Mouse (Mus musculus): ENCODE results near the gene Prss43. TPM values are rescaled to one million over a fixed set of nuclear protein-coding genes. Genes with fewer than 3 reads are reported as not detected.

Prss43 gene
- total and polyA plus RNA-seq, 3 experiments, result not detected

GRCm38 (mm10) chr9:110873681-110874659 is 47.5 kb downstream of the Prss43 start:
- H3K79me2 ChIP-seq (ENCODE audit: control insufficient read depth, insufficient read depth, low read length, poor library complexity), result no peaks in the 10 kb centered on the region
- no peaks in the 10 kb centered on the region for H3K4me1 ChIP-seq (ENCODE audit: control insufficient read depth in 1 of 2, insufficient read depth in 2 of 2, low read length in 2 of 2)
- no peak overlapping the region for H3K4me3 ChIP-seq (ENCODE audit: control insufficient read depth in 1 of 2, insufficient read depth in 1 of 2, low read depth in 2 of 2, low read length in 2 of 2)
- no peak overlapping the region for H3K27ac ChIP-seq (ENCODE audit: control insufficient read depth, low read depth, low read length)
- H3K27me3 ChIP-seq (ENCODE audit: control insufficient read depth in 1 of 2, insufficient read depth in 2 of 2, low read length in 2 of 2), result no peaks in the 10 kb centered on the region
- TF ChIP-seq NELFE (IDR thresholded peaks at IDR 0.05; ENCODE audit: low read depth, low read length) (no peak), HCFC1 (IDR thresholded peaks at IDR 0.05; ENCODE audit: low read depth, low read length) (no peak), TAL1 (IDR thresholded peaks at IDR 0.05; ENCODE audit: low read length) (no peak), GABPA (IDR thresholded peaks at IDR 0.05; ENCODE audit: low read depth, low read length) (no peak), KAT2A (conservative IDR thresholded peaks at IDR 0.05; ENCODE audit: low read depth, low read length) (no peak), MEF2A (IDR thresholded peaks at IDR 0.05; ENCODE audit: extremely low read depth, insufficient replicate concordance, low read depth, low read length, poor library complexity, severe bottlenecking) (no peak), CHD1 (IDR thresholded peaks at IDR 0.05; ENCODE audit: low read depth, low read length) (no peak), ZKSCAN1 (IDR thresholded peaks at IDR 0.05; ENCODE audit: low read depth, low read length) (no peak), SIN3A (IDR thresholded peaks at IDR 0.05; ENCODE audit: low read length) (no peak), ELF1 (IDR thresholded peaks at IDR 0.05; ENCODE audit: low read depth, low read length) (no peak), MXI1 (IDR thresholded peaks at IDR 0.05; ENCODE audit: low read depth, low read length) (no peak), UBTF (IDR thresholded peaks at IDR 0.05; ENCODE audit: borderline replicate concordance, insufficient read depth, low read depth, low read length) (no peak), ETS1 (IDR thresholded peaks at IDR 0.05; ENCODE audit: low read depth, low read length) (no peak), MAZ (IDR thresholded peaks at IDR 0.05; ENCODE audit: low read depth, low read length) (no peak), JUND (IDR thresholded peaks at IDR 0.05; ENCODE audit: low read depth, low read length) (no peak), NRF1 (IDR thresholded peaks at IDR 0.05; ENCODE audit: insufficient read depth, low read depth, low read length, poor library complexity, severe bottlenecking) (no peak)
- H3K9ac ChIP-seq (ENCODE audit: control insufficient read depth, low read depth, low read length, poor library complexity, severe bottlenecking), result no peak overlapping the region
- no peak for DNase-seq (ENCODE audit: low read depth, low spot score)
- H3K36me3 ChIP-seq (ENCODE audit: control insufficient read depth in 1 of 2, insufficient read depth in 2 of 2, low read length in 2 of 2), result no peaks in the 10 kb centered on the region
- H3K9me3 ChIP-seq (replicated peaks; ENCODE audit: insufficient read depth, low read length), result no peaks in the 10 kb centered on the region

- Histone ChIP-seq H3K4me1 (ENCODE audit: control insufficient read depth in 1 of 2, insufficient read depth in 2 of 2, low read length in 2 of 2) (no peaks in the 10 kb centered on the region), H3K9ac (ENCODE audit: control insufficient read depth, low read depth, low read length, poor library complexity, severe bottlenecking) (no peak overlapping the region), H3K79me2 (ENCODE audit: control insufficient read depth, insufficient read depth, low read length, poor library complexity) (no peaks in the 10 kb centered on the region), H3K27me3 (ENCODE audit: control insufficient read depth in 1 of 2, insufficient read depth in 2 of 2, low read length in 2 of 2) (no peaks in the 10 kb centered on the region), H3K4me3 (ENCODE audit: control insufficient read depth in 1 of 2, insufficient read depth in 1 of 2, low read depth in 2 of 2, low read length in 2 of 2) (no peak overlapping the region), H3K27ac (ENCODE audit: control insufficient read depth, low read depth, low read length) (no peak overlapping the region), H3K9me3 (replicated peaks; ENCODE audit: insufficient read depth, low read length) (no peaks in the 10 kb centered on the region), H3K36me3 (ENCODE audit: control insufficient read depth in 1 of 2, insufficient read depth in 2 of 2, low read length in 2 of 2) (no peaks in the 10 kb centered on the region)
- TF ChIP-seq MEF2A (IDR thresholded peaks at IDR 0.05; ENCODE audit: extremely low read depth, insufficient replicate concordance, low read depth, low read length, poor library complexity, severe bottlenecking) (no peak), ZMIZ1 (IDR thresholded peaks at IDR 0.05; ENCODE audit: low read depth, low read length) (no peak), USF2 (IDR thresholded peaks at IDR 0.05; ENCODE audit: borderline replicate concordance in 1 of 2, insufficient read depth in 1 of 2, low read depth in 1 of 2, low read length in 2 of 2) (no peak), TBP (IDR thresholded peaks at IDR 0.05; ENCODE audit: low read depth, low read length) (no peak), POLR2AphosphoS2 (IDR thresholded peaks at IDR 0.05; ENCODE audit: low read length) (no peak), NRF1 (IDR thresholded peaks at IDR 0.05; ENCODE audit: insufficient read depth, low read depth, low read length, poor library complexity, severe bottlenecking) (no peak), UBTF (IDR thresholded peaks at IDR 0.05; ENCODE audit: borderline replicate concordance, insufficient read depth, low read depth, low read length) (no peak), MYB (IDR thresholded peaks at IDR 0.05; ENCODE audit: low read depth, low read length) (no peak), POLR2AphosphoS5 (IDR thresholded peaks at IDR 0.05; ENCODE audit: borderline replicate concordance, low read depth, low read length) (no peak), TAL1 (IDR thresholded peaks at IDR 0.05; ENCODE audit: low read length) (no peak), MAFK (IDR thresholded peaks at IDR 0.05; ENCODE audit: borderline replicate concordance, low read depth, low read length) (no peak), USF1 (IDR thresholded peaks at IDR 0.05; ENCODE audit: low read depth, low read length) (no peak), GATA1 (IDR thresholded peaks at IDR 0.05; ENCODE audit: low read depth, low read length) (no peak), ETS1 (IDR thresholded peaks at IDR 0.05; ENCODE audit: low read depth, low read length) (no peak)
- no peak for DNase-seq (ENCODE audit: low read depth, low spot score)
These were observed 48.2 kb downstream of the Prss43 start for GRCm38 (mm10) chr9:110874660-110875191.
